Mouse (Mus musculus) spleen, postnatal 36 days (tissue): ENCODE measurements around the gene Rmdn2.

ENCODE experiments used
- DNase-seq, 2 experiments: peaks; one replicate each; pipeline ENCODE4 v3.0.0; 2022; ENCODE audit warnings: low spot score in 2 of 2, mixed read lengths in 1 of 2

Gene Rmdn2

DNA sequence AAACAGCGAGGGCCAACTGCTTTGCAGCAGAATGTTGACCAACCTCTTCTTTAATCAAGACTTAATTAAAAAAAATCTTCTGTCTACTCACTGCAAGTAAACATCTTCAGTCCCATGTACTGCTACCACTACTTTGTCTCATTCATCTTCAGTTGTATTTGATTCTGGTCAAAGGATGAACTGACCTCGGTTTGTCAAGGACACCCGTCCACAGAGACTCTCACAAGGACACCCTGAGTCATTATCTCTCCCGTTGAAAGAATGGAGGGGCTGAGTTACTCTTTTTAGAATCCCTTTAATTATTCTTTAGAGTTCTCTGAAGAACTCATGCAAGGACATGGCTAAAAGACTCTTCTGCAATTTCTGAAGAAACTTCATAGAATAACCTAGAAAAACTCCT, at the start of gene Rmdn2:
TSS of gene Rmdn2 (plus strand) at position 319 of the 400 bp plus-strand sequence.
- DNase-seq, result no peak

DNA sequence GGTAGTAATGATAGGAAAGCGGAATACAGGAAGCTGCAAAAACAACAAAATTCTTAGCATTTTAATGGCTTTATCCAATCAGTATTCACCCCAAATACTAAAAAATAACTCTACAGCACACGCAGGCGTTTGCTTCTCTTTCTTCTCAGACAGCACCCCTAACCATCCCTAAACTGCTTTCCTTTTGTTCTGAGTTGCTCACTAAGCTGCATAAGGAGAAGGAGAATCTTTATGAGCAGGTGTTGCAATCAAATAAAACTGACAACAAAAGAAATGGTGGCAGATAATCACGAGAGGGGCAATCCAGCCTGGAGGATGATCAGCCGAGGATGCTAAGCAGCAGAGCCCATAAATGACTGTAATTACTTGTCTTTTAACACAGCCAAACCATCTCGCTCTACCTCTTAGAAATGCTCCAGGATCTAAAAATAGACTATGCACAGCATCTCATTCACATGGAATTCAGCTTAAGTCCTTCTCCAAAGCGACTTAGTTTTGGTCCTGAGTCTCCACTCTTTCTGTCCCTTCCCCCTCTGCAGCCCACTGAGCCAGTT, 48.5 kb upstream of the Rmdn2 start:
- DNase-seq, result no peak

DNA sequence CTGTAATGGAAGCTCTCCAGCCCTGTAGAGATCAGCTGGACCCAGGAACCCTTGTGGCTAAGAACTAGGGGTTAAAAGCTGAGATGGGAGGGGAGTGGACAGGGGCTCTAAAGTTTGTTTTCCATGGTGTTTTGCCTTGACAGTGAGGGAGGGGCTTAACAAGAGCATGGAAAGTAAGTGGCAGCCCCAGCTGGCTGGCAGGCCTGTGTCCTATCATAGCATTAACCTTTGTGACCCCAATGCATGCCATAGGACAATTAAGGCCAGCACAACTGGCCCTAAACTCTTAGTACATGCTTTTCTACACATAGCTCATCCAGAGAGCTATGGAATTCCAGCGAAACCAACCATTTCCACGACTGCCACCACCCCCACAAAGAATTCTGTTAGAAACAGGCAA, 47.9 kb upstream of the Rmdn2 start:
- no peak for DNase-seq

DNA sequence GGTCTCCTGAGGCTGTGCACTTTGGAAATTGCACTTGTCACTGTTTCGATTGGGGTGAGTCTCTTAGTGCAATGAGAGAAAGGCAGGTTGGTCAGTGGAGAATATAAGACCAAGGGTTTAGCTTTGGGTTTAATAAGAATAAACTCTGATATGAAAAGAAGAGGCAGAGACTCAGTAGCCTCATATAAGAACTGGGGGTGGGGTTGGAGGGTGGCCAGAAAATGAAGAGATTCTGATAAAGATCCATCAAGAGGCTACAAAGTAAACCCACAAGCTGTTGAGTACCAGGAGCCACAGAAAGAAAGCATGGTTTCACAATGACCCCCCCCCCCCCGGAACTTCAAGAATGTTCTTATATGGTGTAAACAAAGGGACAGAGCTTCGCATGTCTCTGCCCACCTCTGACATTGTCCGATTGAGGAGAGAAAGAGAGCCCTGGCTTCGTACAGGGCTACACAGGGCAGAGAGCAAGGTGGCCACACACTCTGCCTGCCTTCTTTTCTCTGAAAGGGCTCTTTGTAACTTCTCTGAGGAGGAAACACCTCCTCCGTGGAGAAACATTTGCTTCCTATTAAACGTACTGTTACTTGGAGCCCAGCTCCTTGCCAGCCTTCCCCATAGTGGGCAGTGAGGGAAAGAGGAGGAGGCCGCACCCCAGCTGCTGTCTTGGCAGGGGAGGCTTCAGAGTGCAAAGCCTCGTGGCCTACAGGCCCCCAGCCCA, 46.3 kb upstream of the Rmdn2 start:
- DNase-seq, result no peak

DNA sequence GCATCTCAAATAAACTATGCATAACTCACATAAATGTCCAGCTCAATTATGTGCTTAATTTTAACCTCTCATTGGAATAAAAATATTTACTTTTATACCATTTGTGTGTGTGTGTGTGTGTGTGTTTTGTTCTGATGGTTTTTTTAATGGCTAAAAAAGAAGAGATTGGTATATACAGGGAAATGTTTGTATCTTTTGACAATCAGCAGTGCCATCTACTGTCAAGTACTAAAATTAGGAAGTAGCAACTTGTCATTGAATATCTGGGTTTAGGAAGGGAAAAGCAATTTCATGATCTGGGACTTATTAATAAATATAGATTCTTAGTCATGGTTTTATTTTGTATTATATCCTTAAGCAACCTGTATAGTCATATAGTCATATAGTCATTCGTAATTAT, 43.3 kb upstream of the Rmdn2 start:
- DNase-seq, result no peak

DNA sequence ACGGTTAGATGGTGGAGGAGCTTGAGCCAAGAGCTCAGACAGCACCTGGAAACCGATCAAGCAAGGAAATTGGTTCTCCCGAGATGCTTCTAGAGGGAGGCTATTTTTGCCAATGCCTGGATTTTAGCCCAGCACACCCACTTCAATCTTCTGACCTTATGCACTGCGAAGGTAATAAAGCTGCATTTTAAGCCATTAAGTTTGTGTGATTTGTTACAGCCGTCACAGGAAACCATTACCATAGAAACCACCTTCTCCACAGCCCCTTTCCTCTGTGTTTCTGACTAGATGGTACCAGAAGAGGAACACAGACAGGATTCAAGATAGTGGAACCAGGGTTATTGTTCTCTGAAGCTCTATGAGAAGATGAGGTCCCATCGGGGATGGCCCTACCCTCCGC, 33.3 kb upstream of the Rmdn2 start:
- no peak for DNase-seq

DNA sequence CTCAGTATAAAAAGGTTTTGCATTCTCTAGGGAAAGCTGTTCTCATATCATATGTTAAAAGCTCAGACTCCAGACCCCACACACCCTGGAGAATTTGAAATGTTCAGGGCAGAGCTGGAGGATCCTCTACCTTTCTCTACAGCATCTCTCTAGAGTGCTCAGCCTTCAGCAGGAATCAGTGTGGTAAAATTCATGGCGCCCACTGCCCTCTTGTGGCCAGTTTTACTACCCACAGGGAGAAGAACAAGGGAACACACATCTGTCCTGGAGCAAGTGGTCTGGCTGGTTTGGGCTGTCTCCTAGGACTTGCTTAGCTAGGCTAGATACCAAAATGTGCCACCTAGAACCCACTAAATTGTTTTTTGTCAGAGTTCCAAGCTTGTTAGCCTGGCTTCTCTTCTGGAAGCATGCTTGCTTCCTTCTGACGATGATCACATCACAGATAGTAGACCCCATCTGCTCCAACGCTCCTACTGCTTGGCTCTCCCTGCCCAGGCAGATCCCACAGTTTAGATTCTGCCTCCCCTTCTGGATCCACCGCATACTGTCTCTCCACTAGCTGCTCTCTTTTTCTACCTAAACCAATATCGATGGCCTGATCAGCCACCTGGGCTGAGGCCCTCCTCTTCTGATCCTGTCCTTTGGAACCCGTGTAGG, 31.3 kb upstream of the Rmdn2 start:
- peak; percentile 35 to 40 for DNase-seq

DNA sequence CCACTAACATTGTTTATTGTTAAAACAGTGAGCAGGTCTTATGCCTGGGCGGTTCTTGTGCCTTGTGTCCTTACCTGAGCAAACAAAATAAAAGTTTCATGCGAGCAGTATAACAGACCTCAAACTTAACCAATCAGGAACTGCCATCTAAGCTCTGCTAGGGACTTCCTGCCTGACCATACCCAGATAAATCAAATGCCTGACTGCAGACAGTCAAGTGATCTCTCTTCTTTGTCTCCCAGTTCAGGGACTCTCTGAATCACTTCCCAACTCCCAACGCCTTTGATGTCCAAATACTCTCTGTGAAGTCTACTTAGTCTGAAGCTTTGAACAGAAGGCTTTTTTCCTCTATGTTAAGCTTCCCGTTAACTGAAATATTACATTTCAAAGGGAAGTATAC, 28.2 kb upstream of the Rmdn2 start:
- DNase-seq, result no peak

DNA sequence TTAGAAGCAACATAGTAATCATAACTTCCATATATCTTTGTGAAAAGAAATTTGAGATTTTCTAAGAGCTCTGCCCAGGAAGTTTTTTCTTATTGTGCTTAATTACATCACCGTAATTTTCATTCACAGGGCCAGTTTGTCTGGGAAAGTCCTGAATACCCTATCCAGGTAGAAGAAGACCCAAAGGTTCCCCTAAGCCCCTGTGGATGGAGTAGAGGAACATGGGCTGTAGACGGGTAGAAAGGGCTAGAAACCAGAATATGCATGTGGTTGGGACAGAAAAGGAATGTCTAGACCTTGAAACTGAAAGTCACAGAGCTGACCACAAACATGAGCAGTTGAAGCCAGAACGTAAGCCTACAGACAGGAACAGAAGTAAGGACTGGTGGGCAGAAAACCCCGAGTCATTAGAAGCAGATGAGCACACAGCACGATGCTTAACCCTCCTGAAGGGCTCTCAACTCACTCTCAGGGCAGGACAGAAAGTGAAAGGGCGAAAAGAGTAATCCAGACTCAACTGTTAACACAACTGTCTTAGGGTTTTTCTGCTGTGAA, 27.3 kb upstream of the Rmdn2 start:
- DNase-seq, result no peak

DNA sequence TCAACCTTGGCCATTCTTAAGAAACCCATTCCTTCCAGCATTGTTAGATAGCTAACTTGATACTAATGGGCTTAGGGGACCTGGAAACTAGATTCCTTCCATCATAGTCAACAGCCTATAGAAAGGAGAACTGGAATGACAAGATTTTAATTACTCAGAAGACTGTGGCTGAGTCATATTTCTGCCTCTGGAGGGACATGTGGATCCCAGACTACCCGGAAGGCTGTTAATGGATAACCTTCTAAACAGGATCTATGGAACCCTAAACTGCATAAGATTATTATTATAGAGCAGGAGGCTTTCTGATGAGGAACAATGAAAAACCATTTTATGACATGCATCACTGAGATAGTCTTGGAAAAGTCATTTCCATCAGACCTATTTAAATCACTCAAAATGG, 21.8 kb upstream of the Rmdn2 start:
- no peak for DNase-seq

DNA sequence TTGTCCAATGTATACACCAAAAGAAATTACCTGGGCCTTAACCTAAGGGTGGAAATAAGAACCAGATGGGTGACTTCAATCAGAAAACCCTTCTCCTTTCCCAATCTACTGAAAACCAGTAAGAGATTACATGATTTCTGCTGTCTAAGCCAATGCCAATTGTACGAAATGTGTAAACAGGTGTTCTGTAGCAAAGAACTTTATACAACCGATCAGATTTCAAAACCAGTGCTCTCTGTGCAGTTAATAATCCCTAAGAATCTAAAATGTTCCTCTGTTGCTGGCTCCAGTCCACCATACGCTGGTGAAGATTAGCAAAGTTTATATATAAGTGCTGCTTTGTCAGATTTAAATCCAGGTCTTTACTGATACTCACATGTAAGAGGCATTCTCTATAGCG, 15.7 kb upstream of the Rmdn2 start:
- DNase-seq, result no peak

DNA sequence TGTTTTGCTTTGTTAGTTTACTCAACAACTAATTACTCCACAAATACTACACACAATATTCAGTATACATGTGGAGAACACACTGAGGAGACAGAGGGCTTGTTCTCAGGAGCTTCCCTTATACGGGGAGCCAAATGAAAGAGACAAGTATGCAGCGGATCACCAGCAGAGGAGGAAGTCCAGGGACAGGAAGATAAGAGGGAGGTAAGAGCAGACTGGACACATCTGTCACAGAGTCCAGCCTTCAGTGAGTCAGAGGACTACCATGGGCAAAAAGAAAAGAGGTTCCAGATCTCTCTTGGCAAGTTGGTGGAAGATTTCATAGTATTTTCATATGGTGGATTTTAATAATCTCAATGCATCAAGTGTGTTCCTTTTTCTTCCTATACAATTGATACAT, 13.5 kb upstream of the Rmdn2 start:
- no peak for DNase-seq

DNA sequence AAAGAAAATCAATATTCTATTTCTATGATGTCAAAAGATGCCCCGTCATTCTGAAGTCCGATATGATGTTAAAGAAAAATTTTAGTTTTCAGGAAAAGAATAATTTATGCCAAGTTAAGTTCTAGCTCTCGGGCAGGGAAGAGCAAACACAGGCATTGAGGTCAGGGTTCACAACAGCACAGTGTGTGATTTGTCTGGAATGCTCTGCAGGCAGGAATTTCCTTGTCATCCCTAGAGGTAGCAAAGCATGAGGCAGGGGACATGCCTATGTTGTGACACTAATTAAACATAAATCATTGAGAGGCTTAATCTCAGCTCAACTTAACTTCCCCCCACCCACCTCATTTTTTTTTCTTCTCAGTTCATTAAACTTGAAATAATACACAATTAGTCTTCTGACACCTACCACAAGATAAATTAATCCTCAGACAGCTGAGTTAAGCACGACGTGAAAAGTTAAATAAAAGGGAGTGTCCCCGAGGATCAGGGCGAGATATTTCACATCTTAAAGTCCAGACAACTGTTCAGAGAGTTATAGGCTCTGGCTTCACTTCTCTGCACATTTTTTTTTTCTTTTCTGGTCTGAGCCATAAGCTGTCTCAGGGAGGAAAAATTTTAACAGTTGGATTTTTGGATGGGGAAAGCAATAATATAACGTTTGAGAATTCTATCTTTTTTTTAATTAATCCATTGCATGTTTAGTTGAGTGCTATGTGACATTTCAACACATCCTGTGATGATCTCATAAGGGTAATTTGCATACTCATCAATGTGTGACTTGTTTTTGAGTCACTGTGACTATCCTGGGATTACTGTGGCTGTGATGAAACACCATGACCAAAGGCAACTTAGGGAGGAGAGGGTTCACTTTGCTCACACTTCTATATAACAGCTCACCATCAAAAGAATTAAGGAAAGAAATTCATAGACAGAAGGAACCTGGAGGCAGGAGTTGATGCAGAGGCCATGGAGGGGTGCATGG, 12.8 kb upstream of the Rmdn2 start:
- no peak for DNase-seq

DNA sequence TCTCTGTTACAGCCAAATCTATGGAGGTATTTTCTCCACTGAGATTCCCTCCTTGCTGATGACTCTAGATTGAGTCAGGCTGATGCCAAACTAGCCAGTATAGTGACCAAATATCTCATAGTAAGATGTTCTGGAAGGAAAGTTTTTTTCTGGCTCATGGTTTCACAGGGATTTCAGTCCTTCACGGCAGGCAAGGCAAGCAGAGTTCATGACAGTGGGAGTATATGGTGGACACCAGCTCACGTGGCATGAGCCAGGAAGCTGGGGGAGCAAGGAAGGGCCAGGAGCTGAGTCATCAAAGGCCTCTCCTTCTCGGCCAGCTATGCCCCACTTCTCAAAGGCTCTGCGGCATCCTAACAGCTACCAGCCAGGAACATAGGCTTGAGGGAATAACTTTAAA, 11.6 kb upstream of the Rmdn2 start:
- no peak for DNase-seq

DNA sequence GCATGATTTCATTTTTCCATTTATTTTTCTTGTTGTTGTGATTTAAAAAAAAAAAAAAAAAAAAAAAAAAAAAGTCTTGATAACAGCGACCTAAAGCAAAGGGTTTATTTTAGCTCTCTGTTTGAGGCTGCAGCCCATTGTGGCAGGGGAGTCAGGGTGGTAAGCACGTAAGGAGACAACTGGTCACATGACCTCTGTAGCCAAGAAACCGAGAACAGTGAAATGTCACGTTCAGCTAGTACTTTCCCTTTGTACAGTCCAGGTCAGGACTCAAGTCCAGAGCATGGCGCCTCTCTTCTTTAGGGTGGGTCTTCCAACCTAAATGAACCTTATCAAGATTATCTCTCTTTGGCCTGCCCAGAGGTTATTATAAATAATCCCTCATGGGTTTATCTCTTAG, 9.3 kb upstream of the Rmdn2 start:
- DNase-seq, result no peak

DNA sequence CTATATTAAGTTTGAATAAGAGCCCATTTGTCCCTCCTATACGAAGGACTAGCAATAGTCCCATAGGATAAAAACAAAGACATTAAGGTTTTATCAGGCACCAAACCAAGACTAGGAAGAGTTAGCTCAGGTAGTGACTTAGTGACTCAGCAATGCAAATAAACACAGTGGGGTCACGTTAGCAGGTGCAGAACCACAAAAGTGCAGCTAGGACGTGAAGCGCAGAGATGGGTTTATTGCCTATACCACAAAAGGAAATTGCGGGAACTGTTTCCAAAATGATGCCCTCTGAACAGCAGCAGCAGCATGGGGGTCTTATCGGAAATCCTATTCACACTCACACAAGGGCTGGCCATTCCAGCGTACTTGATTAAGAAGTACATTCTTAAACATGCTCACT, 8.2 kb upstream of the Rmdn2 start:
- DNase-seq, result no peak

DNA sequence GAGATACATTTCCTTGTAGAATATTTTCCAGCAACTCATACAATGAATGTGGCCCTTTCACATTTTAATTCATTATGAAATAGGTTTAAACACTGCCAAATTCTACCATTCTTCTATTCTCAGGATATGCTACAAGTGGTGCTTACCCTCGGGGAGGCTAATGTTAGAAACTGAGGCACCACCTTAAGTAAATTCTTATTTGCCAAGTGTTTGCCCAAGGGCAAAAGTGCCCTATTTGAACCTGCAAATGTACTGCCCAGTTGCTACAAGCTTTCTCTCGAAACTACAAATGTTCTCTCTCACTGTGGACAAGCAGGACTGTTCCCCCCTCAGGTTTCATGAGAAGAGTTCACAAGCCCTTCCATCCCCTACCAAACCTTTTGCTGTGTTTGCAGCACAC, 5.9 kb upstream of the Rmdn2 start:
- DNase-seq, result no peak

DNA sequence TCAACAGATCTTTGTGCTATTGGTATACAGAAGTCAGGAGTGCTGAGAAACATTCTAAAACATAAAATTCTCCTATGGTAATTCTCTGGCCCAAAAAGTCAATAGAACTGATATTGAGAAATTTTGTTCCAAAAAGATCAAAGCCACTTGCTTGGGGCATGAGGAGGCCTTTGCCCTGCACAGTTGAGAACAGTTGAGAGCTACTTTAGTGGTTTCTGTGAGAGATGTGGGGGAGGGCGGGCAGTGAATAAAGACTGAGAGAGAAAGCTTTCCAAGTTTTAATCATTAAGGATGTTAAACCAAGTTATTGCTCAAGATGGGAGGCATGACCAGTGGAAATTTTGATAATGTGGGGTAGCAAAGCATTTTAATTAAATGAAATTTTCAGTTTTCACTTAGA, 2.0 kb upstream of the Rmdn2 start:
- no peak for DNase-seq

DNA sequence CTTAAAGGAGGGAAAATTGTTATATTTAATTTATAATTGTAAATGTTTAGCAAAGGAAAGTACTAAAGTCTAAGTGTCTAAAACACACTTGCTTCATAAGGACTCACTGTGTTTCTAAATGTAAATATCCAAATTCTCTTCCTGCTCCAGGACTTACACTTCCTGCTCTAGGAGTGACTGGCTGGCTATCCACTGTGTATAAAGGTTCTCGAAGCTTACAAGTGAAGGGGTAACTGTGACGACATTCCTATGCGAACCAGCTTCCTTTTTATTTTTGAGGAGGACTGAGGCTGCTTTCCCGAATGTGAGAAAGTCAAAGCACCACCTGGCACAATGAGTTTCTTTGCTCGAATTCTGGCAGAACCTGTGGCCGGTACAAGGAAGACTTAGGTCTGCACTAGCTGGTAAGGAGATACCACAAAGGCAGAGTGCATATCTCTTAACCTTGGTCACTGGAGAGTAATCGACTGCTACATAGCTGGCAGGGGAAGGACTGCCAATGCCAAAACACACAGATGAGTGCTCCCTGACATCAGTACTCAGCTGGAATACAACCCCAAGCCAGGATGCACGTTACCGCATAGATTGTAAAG, 1.4 kb upstream of the Rmdn2 start:
- DNase-seq, result no peak

DNA sequence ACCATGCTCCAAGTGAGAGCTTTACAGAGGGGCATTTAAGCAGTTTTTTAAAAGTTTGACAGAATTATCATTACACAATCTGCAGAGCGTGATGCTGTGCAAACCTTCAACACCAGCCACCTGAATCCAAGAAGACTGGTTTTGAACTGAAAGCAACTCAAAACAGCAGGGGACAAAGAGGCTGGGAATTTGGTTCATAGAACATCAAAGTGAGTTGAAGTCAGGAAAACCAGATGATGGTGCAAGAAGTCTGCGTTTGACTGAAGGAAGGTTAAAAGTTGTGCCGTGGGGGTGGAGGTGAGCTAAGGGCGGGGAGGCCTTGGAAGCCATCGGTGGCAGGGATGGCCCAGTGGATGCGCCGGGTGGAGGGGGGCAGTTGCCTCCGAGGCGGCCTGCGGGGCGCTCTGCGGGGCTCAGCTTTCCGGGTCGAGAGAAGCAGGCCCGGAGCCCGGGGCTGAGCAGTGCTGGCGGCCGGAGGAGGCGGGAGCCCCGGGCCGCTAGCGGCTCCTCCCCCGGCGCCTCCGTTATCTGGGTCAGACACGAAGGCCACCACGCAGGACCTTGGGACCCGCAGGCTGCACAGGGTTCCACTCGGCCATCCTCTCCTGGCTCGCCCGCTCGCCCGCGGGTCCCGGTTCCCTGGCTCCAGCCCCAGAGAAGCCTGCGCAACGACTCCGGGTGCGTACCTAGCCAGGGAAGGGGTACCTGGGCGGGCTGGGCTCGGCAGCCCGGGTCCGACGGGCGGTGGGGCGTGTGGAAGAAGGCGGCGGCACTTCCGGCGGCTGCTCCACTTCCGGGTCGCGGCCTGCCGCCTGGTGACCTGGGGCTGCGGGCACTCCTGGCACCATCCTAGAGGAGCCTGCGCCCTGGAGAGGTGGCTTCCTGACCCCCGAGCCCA, 3.3 kb downstream of the Rmdn2 start:
- DNase-seq, result peak; percentile 60 to 67

DNA sequence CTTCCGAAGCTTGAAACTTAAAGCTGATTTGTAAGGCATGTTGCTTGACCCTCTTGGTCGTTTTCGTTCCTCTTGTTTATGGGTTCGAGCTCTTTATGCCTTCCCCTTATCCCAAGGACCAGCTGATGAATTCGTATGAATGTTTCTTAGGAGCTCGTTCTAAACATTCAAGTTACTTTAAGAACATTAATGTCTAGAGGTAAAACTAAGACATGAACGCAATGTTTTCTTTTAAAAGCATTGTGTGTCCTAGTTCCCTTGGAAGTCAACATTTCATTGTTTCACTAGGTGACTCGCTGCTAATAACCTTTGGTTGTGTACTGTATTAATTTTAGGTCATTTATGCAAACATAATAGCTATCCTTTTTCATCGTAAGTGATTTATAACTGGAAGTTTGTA, 4.2 kb downstream of the Rmdn2 start:
- no peak for DNase-seq
